Mouse (Mus musculus) CH12.LX (cell line): Measurements from ENCODE around the gene Ackr2. TPM values are rescaled to one million over a fixed set of nuclear protein-coding genes. Genes with fewer than 3 reads are reported as not detected.

Experiments used
- DNase-seq: peaks from one replicate; pipeline ENCODE4 v3.0.0-alpha.2; 2013; ENCODE audit errors: extremely low read depth
- H3K27ac ChIP-seq: 2 replicates; pipeline ENCODE4 v1.5.1; 2012; ENCODE audit warnings: low read depth, mild to moderate bottlenecking, control low read depth, moderate library complexity; ENCODE audit not compliant: insufficient read depth
- H3K27me3 ChIP-seq: replicated peaks from 2 replicates; pipeline ENCODE3; 2012; ENCODE audit warnings: inconsistent platforms
- H3K36me3 ChIP-seq, 2 experiments: replicated peaks in 1 of 2; 2 replicates each; pipeline versions ENCODE3 to v1.6.1; 2012; ENCODE audit warnings: inconsistent platforms in 1 of 2, low read length in 1 of 2, mild to moderate bottlenecking in 1 of 2, mixed read lengths in 1 of 2, moderate library complexity in 1 of 2; ENCODE audit not compliant: control insufficient read depth in 1 of 2, insufficient read depth in 1 of 2
- H3K4me1 ChIP-seq, 2 experiments: 2 replicates each; pipeline ENCODE4 v1.6.1; 2012; ENCODE audit warnings: inconsistent platforms in 1 of 2, moderate library complexity in 1 of 2; ENCODE audit not compliant: insufficient read depth in 2 of 2, control insufficient read depth in 1 of 2
- H3K4me2 ChIP-seq: 2 replicates; pipeline ENCODE4 v1.6.1; 2012; ENCODE audit warnings: low read depth, mild to moderate bottlenecking, control low read depth; ENCODE audit not compliant: poor library complexity, insufficient read depth, severe bottlenecking
- H3K4me3 ChIP-seq, 3 experiments: fragments of 150-350 bp in 1 of 3; sonication (generic) in 1 of 3; replicated peaks in 1 of 3; 2 replicates each; pipeline versions ENCODE3 to v1.5.1; 2011 to 2012; ENCODE audit warnings: low read depth in 2 of 3, low read length in 2 of 3, mild to moderate bottlenecking in 2 of 3, moderate library complexity in 2 of 3, control low read depth in 1 of 3, improper control_type of control experiment in 1 of 3, inconsistent platforms in 1 of 3, mixed read lengths in 1 of 3; ENCODE audit not compliant: poor library complexity in 1 of 3
- H3K79me2 ChIP-seq: replicated peaks from 2 replicates; pipeline ENCODE4 v1.6.1; 2012; ENCODE audit warnings: mild to moderate bottlenecking, moderate library complexity; ENCODE audit not compliant: control insufficient read depth, poor library complexity, insufficient read depth, severe bottlenecking; ENCODE audit errors: extremely low read depth
- H3K9ac ChIP-seq: 2 replicates; pipeline ENCODE4 v1.6.1; 2012; ENCODE audit warnings: low read depth, mild to moderate bottlenecking, control low read depth, moderate library complexity; ENCODE audit not compliant: insufficient read depth
- H3K9me3 ChIP-seq: replicated peaks from 2 replicates; pipeline ENCODE3; 2012; ENCODE audit warnings: low read length, inconsistent platforms, mixed read lengths
- CHD1 ChIP-seq: IDR thresholded peaks from 2 replicates; pipeline ENCODE4 v1.6.1; 2012; ENCODE audit warnings: low read depth, low read length, improper control_type of control experiment, inconsistent platforms
- E2F4 ChIP-seq: IDR thresholded peaks from 2 replicates; pipeline ENCODE4 v1.6.1; 2011; ENCODE audit warnings: low read depth, low read length, improper control_type of control experiment; ENCODE audit not compliant: insufficient replicate concordance
- ELF1 ChIP-seq: IDR thresholded peaks from 2 replicates; pipeline ENCODE4 v1.6.1; 2014; ENCODE audit warnings: low read depth, mild to moderate bottlenecking, inconsistent platforms, low read length, improper control_type of control experiment
- EP300 ChIP-seq: IDR thresholded peaks from 2 replicates; pipeline ENCODE4 v1.6.1; 2011; ENCODE audit warnings: low read length, improper control_type of control experiment
- HCFC1 ChIP-seq: IDR thresholded peaks from 2 replicates; pipeline ENCODE4 v1.6.1; 2012; ENCODE audit warnings: low read depth, mild to moderate bottlenecking, inconsistent platforms, low read length, improper control_type of control experiment
- IRF4 ChIP-seq: IDR thresholded peaks from 2 replicates; pipeline ENCODE4 v1.6.1; 2014; ENCODE audit warnings: low read depth, mild to moderate bottlenecking, inconsistent platforms, low read length, improper control_type of control experiment
- KAT2A ChIP-seq: IDR thresholded peaks from 2 replicates; pipeline ENCODE4 v1.6.1; 2012; ENCODE audit warnings: low read length, improper control_type of control experiment, inconsistent platforms; ENCODE audit not compliant: insufficient replicate concordance
- MAFK ChIP-seq: IDR thresholded peaks from 2 replicates; pipeline ENCODE4 v1.6.1; 2011; ENCODE audit warnings: low read length, improper control_type of control experiment; ENCODE audit not compliant: insufficient replicate concordance
- MAX ChIP-seq: IDR thresholded peaks from 2 replicates; pipeline ENCODE4 v1.6.1; 2011; ENCODE audit warnings: low read length, improper control_type of control experiment
- MAZ ChIP-seq: IDR thresholded peaks from 2 replicates; pipeline ENCODE4 v1.6.1; 2012; ENCODE audit warnings: low read depth, mild to moderate bottlenecking, inconsistent platforms, low read length, improper control_type of control experiment, moderate library complexity
- MYC ChIP-seq: IDR thresholded peaks from 2 replicates; pipeline ENCODE4 v1.6.1; 2011; ENCODE audit warnings: low read depth, mild to moderate bottlenecking, improper control_type of control experiment, low read length
- NRF1 ChIP-seq: IDR thresholded peaks from 2 replicates; pipeline ENCODE4 v1.6.1; 2014; ENCODE audit warnings: low read depth, mild to moderate bottlenecking, inconsistent platforms, low read length, improper control_type of control experiment, moderate library complexity
- PAX5 ChIP-seq: IDR thresholded peaks from 2 replicates; pipeline ENCODE4 v1.6.1; 2012; ENCODE audit warnings: low read length, inconsistent platforms, mixed read lengths
- RAD21 ChIP-seq: IDR thresholded peaks from 2 replicates; pipeline ENCODE4 v1.6.1; 2011; ENCODE audit warnings: low read depth, mild to moderate bottlenecking, low read length, improper control_type of control experiment, moderate library complexity
- RCOR1 ChIP-seq: conservative IDR thresholded peaks from 2 replicates; pipeline ENCODE4 v1.6.1; 2012; ENCODE audit warnings: low read depth, mild to moderate bottlenecking, inconsistent platforms, low read length, improper control_type of control experiment
- SMC3 ChIP-seq: IDR thresholded peaks from 2 replicates; pipeline ENCODE4 v1.6.1; 2011; ENCODE audit warnings: low read depth, low read length, improper control_type of control experiment
- TBP ChIP-seq: conservative IDR thresholded peaks from 2 replicates; pipeline ENCODE4 v1.6.1; 2011; ENCODE audit warnings: low read depth, low read length, improper control_type of control experiment
- UBTF ChIP-seq: IDR thresholded peaks from 2 replicates; pipeline ENCODE4 v1.6.1; 2012; ENCODE audit warnings: low read depth, mild to moderate bottlenecking, inconsistent platforms, low read length, improper control_type of control experiment, moderate library complexity
- ZMIZ1 ChIP-seq: IDR thresholded peaks from 2 replicates; pipeline ENCODE4 v1.6.1; 2012; ENCODE audit warnings: low read depth, mild to moderate bottlenecking, inconsistent platforms, low read length, improper control_type of control experiment
- dilution Hi-C: fragments of 300-500 bp; cut with MboI; formaldehyde crosslinking; loops from 2 replicates; pipeline ENCODE4 v1.14.3; 2020; ENCODE audit warnings: low sequenced_read_pairs; ENCODE audit not compliant: extremely low pct_unique_long_range_greater_than_20kb, extremely low pct_ligation_motif_present
- in situ Hi-C: fragments of 300-500 bp; cut with MboI; formaldehyde crosslinking; loops from 3 replicates; pipeline ENCODE4 v1.14.3; 2019; ENCODE audit warnings: low sequenced_read_pairs, low pct_ligation_motif_present, low pct_unique_long_range_greater_than_20kb, mixed read lengths
- polyA plus RNA-seq: library from polyadenylated mRNA; unstranded; fragments of >175 nt; gene quantifications from 2 replicates; pipeline ENCODE4 v1.2.1, GENCODE M21; 2012; ENCODE audit warnings: low read depth; ENCODE audit not compliant: insufficient read length
- total RNA-seq, 2 experiments: library from RNA; depleted of rRNA; stranded (reverse); fragments of 300-350 nt in 1 of 2; fragments of >200 nt in 1 of 2; gene quantifications; 2 replicates each; pipeline ENCODE4 v1.2.3; 2012 to 2014

Ackr2 gene
- total and polyA plus RNA-seq, 3 experiments, result 2.9 to 13.9 (median 9.8) TPM

DNA sequence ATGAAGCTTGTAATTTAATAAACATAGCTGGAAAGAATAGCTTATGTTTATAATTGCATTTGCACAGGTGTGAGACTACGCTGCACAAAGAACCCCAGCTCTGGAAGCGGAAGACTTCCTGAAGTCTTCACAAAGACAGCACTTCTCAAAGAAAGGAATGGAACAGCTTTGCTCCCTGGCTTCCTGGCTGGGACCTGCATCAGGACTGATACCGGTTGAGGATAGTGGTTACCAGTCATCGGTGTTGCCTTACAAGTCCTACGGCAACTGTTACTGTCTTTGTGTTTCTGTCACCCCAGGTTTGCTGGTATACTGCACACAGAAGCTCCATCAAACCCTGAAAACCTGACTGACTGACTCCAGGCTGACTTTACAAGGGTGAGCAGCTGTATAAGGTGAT is 28.7 kb upstream of the Ackr2 start:
- Histone ChIP-seq H3K4me2 (no peak overlapping the region), H3K36me3 (no peaks in the 10 kb centered on the region), H3K9ac (no peak overlapping the region), H3K9me3 (no peaks in the 10 kb centered on the region), H3K27ac (no peak overlapping the region), H3K4me3 (no peak overlapping the region), H3K79me2 (no peaks in the 10 kb centered on the region), H3K27me3 (peaks cover 8% of the 10 kb centered on the region), H3K4me1 (no peaks in the 10 kb centered on the region)
- no peak for DNase-seq
- dilution Hi-C loops (no loop called here), in situ Hi-C loops (no loop called here)
- TF ChIP-seq ELF1 (no peak), MYC (no peak), UBTF (no peak), RCOR1 (no peak), CHD1 (no peak), MAZ (no peak), TBP (no peak), ZMIZ1 (no peak), RAD21 (no peak), MAX (no peak), PAX5 (no peak), EP300 (no peak), KAT2A (no peak), IRF4 (no peak), HCFC1 (no peak), NRF1 (no peak), MAFK (no peak), SMC3 (no peak)

DNA sequence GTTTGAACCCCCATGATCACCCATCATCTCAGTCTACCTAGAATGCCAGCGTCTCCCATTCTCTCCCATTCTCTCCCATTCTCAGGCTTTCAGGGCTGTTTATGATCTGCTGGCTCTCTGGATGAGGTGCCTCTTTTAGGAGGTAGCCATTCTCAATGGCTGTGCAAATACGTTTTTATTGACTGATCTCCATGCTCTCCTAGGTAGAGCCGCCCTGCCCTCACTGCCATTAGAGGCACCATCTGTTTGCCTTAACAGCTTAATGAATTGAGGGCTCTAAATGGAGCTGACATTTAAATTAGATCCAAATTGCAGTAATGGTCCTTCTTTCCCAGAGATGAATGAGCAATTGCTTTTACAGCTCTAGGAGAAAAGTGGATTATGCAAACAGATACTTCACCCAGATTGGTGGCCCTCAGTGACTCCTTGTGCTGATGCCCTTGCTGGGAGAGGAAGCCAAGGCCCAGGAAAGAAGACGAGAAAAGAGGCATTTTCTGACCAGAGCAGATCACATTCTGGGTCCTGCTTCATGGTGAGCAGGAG is 28.1 kb upstream of the Ackr2 start:
- H3K27me3 ChIP-seq, result peaks cover 8% of the 10 kb centered on the region
- no peaks in the 10 kb centered on the region for H3K9me3 ChIP-seq
- no peak for DNase-seq
- no peak overlapping the region for H3K4me2 ChIP-seq
- H3K4me3 ChIP-seq, result no peak overlapping the region
- no peaks in the 10 kb centered on the region for H3K36me3 ChIP-seq
- no peaks in the 10 kb centered on the region for H3K4me1 ChIP-seq
- H3K27ac ChIP-seq, result no peak overlapping the region
- no peak for TF ChIP-seq E2F4
- TF ChIP-seq MAFK, result no peak
- TF ChIP-seq, all 38 proteins: peak for 0
- dilution Hi-C loops, result no loop called here
- no peaks in the 10 kb centered on the region for H3K79me2 ChIP-seq
- in situ Hi-C loops, result loop anchor here (10.0 kb wide), 1 partner anchor 115 kb away; no protein-coding TSS in a partner anchor
- H3K9ac ChIP-seq, result no peak overlapping the region
